Mouse (Mus musculus) embryonic stem cell, embryonic (primary cell): Measurements from ENCODE around the gene Ascl1.

Experiments used
- CTCF ChIA-PET, 4 experiments: fragments of 300-600 bp in 2 of 4; fragments of 350-600 bp in 2 of 4; sonication (Branson Sonifier 250); formaldehyde crosslinking; loops; one replicate each; lab custom pipeline; 2022; ENCODE audit warnings: inconsistent platforms in 2 of 4; lab: Charles Lee
- POLR2A ChIA-PET, 4 experiments: fragments of 300-600 bp in 2 of 4; fragments of 350-600 bp in 2 of 4; sonication (Branson Sonifier 250); formaldehyde crosslinking; loops; one replicate each; lab custom pipeline; 2022; ENCODE audit warnings: antibody characterized with exemption in 4 of 4, inconsistent platforms in 1 of 4; lab: Charles Lee

The Ascl1 gene

DNA sequence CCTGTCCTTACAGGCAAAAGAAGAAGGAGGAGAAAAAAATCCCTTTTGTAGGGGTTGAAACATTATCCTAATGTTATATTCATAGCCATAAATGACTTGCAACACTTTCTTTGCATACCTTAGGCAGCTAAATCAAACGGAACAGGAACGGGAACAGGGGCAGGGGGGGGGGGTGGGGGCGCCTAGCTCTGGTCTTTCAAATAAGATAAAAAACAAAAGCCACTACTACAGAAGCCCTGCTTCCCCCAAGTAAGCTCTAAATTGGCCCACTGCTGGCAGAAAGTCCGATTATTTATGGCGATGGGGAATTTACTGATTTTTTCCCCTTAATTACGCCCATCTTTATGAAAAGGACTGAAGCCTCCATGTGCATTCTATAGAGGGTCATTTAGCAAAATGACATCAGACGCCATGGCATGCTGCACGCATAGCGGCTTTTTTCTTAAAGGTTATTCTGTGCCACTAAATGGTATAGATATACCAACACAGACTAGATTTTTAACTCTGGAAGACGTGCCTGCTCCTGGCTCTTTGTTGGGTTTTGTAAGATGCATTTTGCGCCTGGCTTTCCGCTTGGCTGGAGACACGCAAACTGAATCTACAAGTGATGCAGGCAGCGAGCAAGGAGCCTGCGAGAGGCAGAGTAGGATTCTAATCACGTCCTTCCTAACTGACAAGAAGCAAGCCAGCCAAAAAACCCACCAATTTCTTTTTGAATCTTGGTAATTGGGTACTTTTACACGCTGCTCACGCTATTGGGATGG is 4.0 kb downstream of the Ascl1 start:
- ChIA-PET CTCF (interaction anchor here in 2 of 4 experiments (1.0 to 1.1 kb wide), 2 partner anchors 365 to 465 kb away, joined by 4 read pairs; no protein-coding TSS in a partner anchor), POLR2A (interaction anchor here in 1 of 4 experiments (0.5 kb wide), 1 partner anchor 61 kb away, joined by 4 read pairs; no protein-coding TSS in a partner anchor)

- ChIA-PET CTCF (interaction anchor here (1.0 to 1.1 kb wide), 4 partner anchors 13 to 464 kb away, joined by 3 to 5 read pairs (median 4); no protein-coding TSS in a partner anchor), POLR2A (interaction anchor here in 1 of 4 experiments (0.5 kb wide), 1 partner anchor 62 kb away, joined by 4 read pairs; no protein-coding TSS in a partner anchor)
Observed at GRCm38 (mm10) chr10:87488429-87489145, 4.9 kb downstream of the Ascl1 start.

DNA sequence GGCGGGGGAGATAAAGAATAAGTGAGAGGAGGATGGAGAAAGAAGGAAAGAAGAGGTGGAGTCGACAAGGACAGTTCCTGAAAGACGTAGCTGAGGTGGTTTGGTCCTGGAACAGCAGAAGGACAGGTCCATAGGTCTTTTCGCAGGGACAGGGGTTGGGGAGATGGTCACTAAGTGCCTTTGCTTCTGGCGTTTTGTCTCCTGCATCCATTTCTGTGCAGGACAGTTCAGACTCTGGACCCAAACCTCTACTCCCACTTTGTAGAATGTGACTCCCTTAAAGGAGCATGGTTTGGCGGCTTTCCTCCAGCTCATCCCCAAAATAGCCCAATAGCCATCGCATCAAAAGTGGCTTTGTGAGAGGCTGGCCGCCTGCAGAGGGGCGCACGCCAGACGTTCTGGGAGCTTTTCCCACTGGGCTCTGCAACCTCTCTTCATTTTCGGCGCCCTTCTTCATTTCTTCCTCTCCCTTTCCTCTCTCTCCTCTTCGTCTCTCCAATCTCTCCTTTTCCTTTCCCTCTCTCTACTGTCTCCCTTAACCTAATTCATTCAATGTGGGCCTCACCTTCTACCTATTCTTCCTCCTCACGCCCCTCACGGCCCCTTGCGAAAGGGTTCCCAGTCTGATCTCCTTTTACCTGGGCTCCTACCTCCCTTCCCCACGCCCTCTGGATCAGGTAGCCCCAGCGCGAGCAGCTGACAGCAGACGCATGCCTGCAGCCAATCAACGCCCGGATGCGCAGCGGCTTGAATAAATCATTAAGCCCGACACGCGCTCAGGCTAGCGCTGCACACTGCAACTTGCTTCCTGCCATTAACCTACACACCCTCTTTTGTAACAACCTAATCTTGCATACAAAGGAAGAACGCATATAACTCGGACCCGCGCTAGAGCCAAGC is 7.5 kb downstream of the Ascl1 start:
- POLR2A ChIA-PET: interaction anchor here in 1 of 4 experiments (2.1 kb wide), 1 partner anchor 9 kb away, joined by 7 read pairs; no protein-coding TSS in a partner anchor
- CTCF ChIA-PET: interaction anchor here in 1 of 4 experiments (0.7 kb wide), 1 partner anchor 842 kb away, joined by 7 read pairs; no protein-coding TSS in a partner anchor

DNA sequence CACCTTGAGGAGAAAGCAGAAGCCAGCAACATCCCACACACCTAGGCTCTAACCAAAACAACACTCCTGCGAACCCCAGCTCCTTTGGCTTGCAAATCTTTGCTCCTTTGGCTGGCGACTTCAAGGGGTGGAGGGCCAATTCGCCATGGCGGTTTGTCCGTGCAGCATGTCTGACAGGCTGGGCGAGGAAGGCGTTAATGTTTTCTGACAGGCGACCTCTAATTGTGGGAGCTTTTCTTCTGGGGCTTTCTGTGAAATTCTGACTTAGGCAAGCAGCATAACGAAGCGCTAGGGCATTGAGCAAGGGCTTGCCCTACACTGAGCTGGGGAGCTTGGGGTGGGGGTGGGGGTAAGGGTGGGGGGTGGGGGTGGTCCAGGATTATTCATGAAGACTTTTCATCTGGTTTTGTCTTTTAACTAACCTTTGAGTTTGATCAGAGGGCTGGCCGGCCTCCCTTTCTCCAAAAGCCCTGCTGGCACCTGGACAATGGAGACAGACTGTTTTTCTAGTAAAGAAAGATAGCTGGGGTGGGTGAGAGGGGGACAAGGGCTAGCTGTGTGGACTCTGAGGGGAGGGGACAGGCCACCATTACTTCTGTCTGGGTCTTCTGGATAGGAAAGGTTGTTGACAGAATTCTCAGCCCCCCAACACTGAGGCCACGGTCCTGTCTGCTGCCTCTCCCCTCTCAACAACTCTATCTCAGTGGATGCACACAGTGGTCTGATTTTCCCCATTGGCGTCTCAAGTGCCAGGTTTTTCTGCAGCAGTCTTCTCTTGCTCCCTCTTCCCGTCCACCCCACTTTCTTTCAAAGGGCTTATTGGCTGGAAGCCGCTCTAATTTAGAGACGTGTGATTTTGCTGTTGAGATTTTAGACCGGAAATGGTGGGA is 8.4 kb downstream of the Ascl1 start:
- ChIA-PET POLR2A (interaction anchor here in 1 of 4 experiments (0.9 to 2.1 kb wide), 2 partner anchors 10 to 12 kb away, joined by 3 to 7 read pairs; no protein-coding TSS in a partner anchor), CTCF (interaction anchor here in 3 of 4 experiments (0.5 to 0.8 kb wide), 4 partner anchors 19 to 843 kb away, joined by 4 to 7 read pairs (median 4); no protein-coding TSS in a partner anchor)

GRCm38 (mm10) chr10:87477895-87478294 is 15.6 kb downstream of the Ascl1 start:
- POLR2A ChIA-PET: interaction anchor here in 2 of 4 experiments (0.6 to 0.7 kb wide), 3 partner anchors 21 to 747 kb away, joined by 3 to 4 read pairs (median 4); no protein-coding TSS in a partner anchor
- CTCF ChIA-PET: no interaction called here

GRCm38 (mm10) chr10:87474971-87475370 is 18.5 kb downstream of the Ascl1 start:
- ChIA-PET CTCF (interaction anchor here in 1 of 4 experiments (0.7 kb wide), 1 partner anchor 8 kb away, joined by 3 read pairs; no protein-coding TSS in a partner anchor), POLR2A (no interaction called here)

DNA sequence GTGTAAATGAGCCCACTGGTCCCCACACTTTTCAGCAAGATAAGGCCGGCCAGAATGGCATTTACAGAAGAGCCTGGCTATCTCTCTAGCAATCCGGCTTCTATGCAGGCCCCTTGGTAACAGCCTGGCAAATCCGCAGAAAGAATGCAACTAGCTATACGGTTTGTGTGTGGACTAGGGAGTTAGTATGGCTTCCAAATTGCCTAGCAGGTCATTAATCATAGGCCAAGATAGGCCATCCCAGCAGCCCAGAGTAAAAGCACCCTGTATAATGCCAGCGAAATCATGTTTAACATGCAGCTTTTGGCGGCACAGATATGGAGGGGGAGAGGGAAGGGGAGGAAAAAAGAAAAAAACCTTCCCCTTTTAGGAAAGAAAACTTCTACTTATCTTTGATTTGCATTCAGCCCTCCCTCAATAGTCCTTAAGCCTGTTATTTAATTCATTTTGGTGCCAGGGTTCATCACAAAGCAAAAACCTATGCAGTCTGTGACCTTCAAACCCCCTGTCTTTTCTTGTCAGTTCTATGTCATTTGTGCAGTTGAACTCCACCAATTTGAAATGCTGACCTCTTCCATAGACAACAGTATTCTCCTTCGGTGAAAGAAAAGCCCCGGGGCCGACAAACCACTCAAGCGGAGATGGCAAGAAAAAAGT is 19.9 kb downstream of the Ascl1 start:
- CTCF ChIA-PET: interaction anchor here in 1 of 4 experiments (1.0 kb wide), 1 partner anchor 449 kb away, joined by 3 read pairs; no protein-coding TSS in a partner anchor
- POLR2A ChIA-PET: no interaction called here

DNA sequence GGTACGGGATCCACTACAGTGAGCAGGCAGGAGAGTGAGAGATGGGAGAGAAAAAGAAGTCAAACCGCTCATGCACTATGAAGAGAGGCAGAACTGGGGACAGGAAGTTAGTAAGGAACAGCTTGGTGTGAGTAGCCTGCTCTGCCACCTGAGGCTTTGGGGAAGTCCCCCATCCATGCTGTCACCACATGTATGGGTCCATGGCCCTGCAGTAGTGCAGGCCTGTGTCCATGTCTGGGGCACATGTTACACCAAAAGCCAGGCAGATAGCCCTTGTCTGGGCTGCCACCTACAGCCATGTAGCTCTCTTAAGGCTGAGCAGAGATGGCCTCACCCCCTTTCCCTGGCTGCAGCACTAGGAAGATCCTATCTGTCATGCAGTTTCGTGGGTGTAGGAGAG is 42.7 kb downstream of the Ascl1 start:
- ChIA-PET POLR2A (no interaction called here), CTCF (no interaction called here)

GRCm38 (mm10) chr10:87449368-87449767 is 44.1 kb downstream of the Ascl1 start:
- ChIA-PET POLR2A (no interaction called here), CTCF (no interaction called here)

DNA sequence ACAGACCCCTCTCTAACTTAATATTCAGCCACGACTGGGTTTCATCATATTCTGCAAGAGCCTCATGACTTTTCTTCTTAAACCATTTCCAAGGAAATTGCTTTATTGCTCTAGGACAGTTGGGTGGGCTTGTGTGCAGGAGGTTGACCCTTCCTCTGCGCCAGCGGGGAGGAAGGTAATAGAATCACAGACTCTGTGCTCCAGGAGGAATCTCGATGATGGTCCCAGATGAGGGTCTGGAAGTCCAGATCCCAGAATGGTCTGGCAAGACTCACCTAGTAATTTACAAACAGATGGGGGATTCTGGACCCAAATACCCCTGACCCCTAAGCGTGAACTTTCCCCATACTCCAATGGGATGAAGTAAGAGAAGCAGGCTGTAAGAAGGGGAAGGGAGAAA is 45.2 kb downstream of the Ascl1 start:
- ChIA-PET POLR2A (interaction anchor here in 1 of 4 experiments (0.6 kb wide), 1 partner anchor 423 kb away, joined by 4 read pairs; no protein-coding TSS in a partner anchor), CTCF (no interaction called here)

DNA sequence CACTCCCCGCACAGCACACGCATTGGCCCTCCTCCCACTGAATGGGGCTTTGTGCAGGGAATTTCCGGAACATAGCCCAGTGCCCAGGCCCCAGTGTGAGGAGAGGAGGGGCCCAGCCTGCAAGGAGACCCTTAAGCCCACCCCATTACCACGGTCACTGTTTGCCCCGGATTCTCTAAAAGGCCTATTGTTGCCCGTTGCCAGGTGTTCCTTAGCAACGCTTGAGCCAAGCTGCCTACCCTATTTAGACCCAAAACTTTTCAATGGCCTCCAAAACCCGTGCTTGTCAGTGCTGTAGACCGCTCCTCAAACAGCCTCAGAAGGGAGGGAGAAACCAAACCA is 45.7 kb downstream of the Ascl1 start:
- ChIA-PET CTCF (no interaction called here), POLR2A (interaction anchor here in 3 of 4 experiments (0.6 to 0.8 kb wide), 5 partner anchors 13 to 1804 kb away, joined by 3 to 8 read pairs (median 4); no protein-coding TSS in a partner anchor)

DNA sequence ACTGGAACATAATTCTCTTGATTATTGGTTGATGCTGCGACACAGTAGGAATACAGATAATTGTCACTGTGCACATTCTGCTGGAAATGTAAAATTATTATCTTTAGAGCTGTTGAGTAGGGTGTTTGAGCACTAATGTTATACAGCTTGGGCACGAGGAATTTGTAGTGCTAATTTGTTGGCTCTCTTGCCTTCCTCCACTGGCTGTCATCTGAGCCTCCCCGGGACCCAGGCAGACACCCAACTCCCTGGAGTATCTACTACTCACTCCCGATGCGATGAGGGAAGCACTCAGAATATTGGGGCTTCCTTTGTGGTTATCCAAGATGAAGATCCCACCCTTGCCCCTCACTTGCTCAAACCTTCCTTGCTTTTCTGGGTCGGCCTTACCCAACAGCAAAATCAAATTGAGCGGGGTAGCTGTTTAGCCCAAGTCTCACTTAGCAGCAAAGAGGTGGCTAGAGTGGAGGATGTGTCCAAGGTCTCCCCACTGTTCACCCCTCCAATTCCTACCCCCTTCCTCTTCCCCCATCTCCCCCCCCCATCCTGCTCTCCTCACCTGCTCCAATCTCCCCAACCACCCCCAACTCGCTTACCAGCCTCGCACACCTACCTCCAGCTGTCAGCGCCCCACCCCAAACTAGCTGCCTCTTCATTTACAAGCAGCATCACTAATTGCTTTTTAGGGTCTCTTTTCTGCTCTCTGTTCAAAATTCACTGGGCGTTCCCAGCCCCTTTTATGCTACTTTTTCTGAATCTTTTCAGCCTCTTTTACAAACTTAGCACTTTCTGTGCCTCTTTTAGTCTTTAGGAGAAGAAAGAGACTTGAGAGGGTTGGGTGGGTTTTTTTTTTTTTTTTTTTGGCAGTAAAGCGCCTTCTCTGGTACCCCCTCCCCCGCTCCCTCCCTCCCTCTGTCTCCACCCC is 46.4 kb downstream of the Ascl1 start:
- POLR2A ChIA-PET: interaction anchor here in 2 of 4 experiments (0.6 to 0.8 kb wide), 5 partner anchors 13 to 1804 kb away, joined by 3 to 8 read pairs (median 4); no protein-coding TSS in a partner anchor
- CTCF ChIA-PET: interaction anchor here in 1 of 4 experiments (0.6 kb wide), 1 partner anchor 15 kb away, joined by 5 read pairs; no protein-coding TSS in a partner anchor

DNA sequence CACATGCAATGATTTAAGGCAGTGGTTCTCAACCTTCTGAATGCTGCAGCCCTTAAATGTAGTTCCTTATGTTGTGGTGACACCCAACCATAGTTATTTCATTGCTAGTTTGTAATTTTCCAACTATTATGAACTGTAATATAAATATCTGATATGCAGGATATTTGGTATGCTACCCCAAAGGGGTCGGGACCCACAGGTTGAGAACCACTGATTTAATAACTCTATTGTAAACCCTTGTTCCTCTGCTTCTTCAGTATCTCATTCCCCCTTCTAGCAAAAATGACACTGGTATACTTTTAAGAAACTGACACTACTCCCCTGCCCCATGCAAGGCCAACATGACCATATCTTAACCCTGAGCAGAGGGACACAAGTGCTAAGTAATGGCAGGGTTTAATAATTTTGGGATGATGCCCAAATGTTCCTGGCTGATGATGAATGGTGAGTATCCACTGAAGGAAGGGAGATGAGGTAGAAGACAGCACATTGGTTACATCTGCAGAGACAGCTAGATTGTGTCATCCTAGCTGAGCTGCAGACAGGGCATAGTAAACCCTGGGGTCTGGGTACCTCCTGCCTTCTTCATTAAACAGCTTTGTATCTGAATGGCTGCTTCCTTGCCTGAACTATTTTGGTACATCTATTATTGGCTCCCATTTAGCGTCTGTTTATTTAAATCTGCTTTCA is 47.2 kb downstream of the Ascl1 start:
- ChIA-PET POLR2A (interaction anchor here in 1 of 4 experiments (0.8 kb wide), 1 partner anchor 140 kb away, joined by 4 read pairs; no protein-coding TSS in a partner anchor), CTCF (no interaction called here)
